Mouse (Mus musculus): ENCODE data around the gene Vav2. TPM values are rescaled to one million over a fixed set of nuclear protein-coding genes. Genes with fewer than 3 reads are reported as not detected.
A peak's percentile ranks its signal among the peaks of the same experiment; 100 is the strongest.

Vav2 gene
- polyA plus RNA-seq, 1 experiment from 2014 or later, result 36.7 TPM

- no peaks in the 10 kb centered on the region for H3K27me3 ChIP-seq
- DNase-seq (ENCODE audit: low read depth, low spot score) (no peak), ATAC-seq (no peak)
- in situ Hi-C loops (cut with MboI; ENCODE audit: low pct_unique_long_range_greater_than_20kb), result loop anchor here (5.0 kb wide), 1 partner anchor 45 kb away; no protein-coding TSS in a partner anchor
- TF ChIP-seq CTCF (IDR thresholded peaks at IDR 0.05), result no peak
- CTCF ChIA-PET, result interaction anchor here (1.8 to 1.9 kb wide), 2 partner anchors 9 to 10 kb away, joined by 6 read pairs; no protein-coding TSS in a partner anchor
- POLR2A ChIA-PET, result no interaction called here
Measured at GRCm38 (mm10) chr2:27377164-27377563, 49.7 kb downstream of the Vav2 start.

DNA sequence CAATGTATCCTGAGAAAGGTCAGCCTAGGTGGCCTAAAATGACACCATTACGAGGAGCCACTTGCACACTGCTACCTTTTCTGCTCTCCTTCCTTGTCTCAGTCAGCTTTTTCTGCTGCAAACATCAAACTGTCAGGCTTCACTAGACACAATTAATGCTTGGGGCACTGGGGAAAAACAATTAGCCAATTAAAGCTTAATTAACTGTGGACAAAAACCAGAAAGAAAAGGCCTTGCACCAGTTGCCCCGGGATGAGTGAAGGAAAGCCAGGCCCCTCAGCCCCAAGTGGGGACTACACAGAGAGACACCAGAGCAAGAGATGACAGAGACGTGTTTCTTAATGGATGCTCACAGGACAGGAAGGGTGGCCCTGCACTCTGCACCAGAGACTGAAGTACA is 51.7 kb downstream of the Vav2 start:
- ChIA-PET POLR2A (no interaction called here), CTCF (interaction anchor here (1.8 kb wide), 1 partner anchor 8 kb away, joined by 6 read pairs; no protein-coding TSS in a partner anchor)
- in situ Hi-C loops (cut with MboI; ENCODE audit: low pct_unique_long_range_greater_than_20kb), result loop anchor here (5.0 kb wide), 1 partner anchor 47 kb away; no protein-coding TSS in a partner anchor

DNA sequence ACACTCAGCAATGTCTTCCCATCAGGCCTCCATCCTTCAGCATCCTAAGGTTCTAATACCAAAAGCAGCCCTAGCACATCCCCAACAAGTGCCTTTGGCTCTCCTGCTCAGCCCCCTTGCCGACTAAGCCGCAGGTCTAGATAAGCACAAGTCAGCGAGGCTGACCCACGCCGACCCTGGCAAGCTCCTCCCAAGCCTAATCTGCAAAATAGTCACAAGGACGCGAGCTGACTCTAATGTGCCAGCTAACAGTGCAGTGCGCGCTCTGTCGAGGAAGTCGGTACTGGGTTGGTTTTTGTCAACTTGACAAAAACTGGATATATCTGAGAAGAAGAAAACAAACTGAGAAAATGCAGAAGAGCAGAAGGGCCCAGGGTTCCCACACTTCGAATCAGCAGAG is 53.5 kb downstream of the Vav2 start:
- ChIA-PET POLR2A (interaction anchor here (0.8 kb wide), 1 partner anchor 76 kb away, joined by 3 read pairs; no protein-coding TSS in a partner anchor), CTCF (no interaction called here)
- H3K27me3 ChIP-seq, result no peaks in the 10 kb centered on the region
- ATAC-seq (no peak), DNase-seq (ENCODE audit: low read depth, low spot score) (no peak)
- in situ Hi-C loops (cut with MboI; ENCODE audit: low pct_unique_long_range_greater_than_20kb), result no loop called here
- TF ChIP-seq CTCF (IDR thresholded peaks at IDR 0.05), result no peak

More for the DNA sequence above, 51.7 kb downstream of the Vav2 start:
- ATAC-seq (no peak), DNase-seq (ENCODE audit: low read depth, low spot score) (no peak)
- no peaks in the 10 kb centered on the region for H3K27me3 ChIP-seq
- no peak for TF ChIP-seq CTCF (IDR thresholded peaks at IDR 0.05)

- no peak for TF ChIP-seq CTCF (IDR thresholded peaks at IDR 0.05)
- no peaks in the 10 kb centered on the region for H3K27me3 ChIP-seq
- in situ Hi-C loops (cut with MboI; ENCODE audit: low pct_unique_long_range_greater_than_20kb), result no loop called here
- ATAC-seq (no peak), DNase-seq (ENCODE audit: low read depth, low spot score) (no peak)
- POLR2A ChIA-PET, result interaction anchor here (0.6 kb wide), 1 partner anchor 32 kb away, joined by 3 read pairs; no protein-coding TSS in a partner anchor
- CTCF ChIA-PET, result no interaction called here
Measured at GRCm38 (mm10) chr2:27371450-27371849, 55.4 kb downstream of the Vav2 start.

DNA sequence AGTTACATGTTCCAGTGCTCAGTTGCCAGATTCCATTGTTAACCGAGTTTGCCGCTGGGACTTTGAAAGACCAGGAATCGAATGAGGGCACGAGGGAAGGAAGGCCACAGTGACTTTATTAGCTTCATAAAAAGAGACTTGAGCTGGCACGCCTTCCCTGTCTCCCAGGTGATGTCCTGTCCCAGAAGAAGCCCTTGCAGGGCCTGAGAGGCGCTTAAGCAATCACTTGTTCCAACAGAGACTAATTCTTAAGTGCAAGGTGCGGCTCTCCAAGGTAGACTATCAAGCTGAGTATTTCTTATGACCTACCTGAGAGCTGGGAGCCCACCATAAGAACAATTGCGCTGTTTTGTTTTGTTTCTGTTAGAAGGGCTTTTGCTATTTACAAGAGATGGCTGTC is 57.9 kb downstream of the Vav2 start:
- ChIA-PET CTCF (no interaction called here), POLR2A (no interaction called here)
- H3K27me3 ChIP-seq, result no peaks in the 10 kb centered on the region
- DNase-seq (ENCODE audit: low read depth, low spot score), result no peak
- in situ Hi-C loops (cut with MboI; ENCODE audit: low pct_unique_long_range_greater_than_20kb), result no loop called here
- ATAC-seq, result no peak
- TF ChIP-seq CTCF (IDR thresholded peaks at IDR 0.05), result no peak

GRCm38 (mm10) chr2:27365296-27365695 is 61.5 kb downstream of the Vav2 start:
- no peaks in the 10 kb centered on the region for H3K27me3 ChIP-seq
- in situ Hi-C loops (cut with MboI; ENCODE audit: low pct_unique_long_range_greater_than_20kb), result no loop called here
- ChIA-PET POLR2A (no interaction called here), CTCF (no interaction called here)
- ATAC-seq (no peak), DNase-seq (ENCODE audit: low read depth, low spot score) (peak; percentile 34)
- TF ChIP-seq CTCF (IDR thresholded peaks at IDR 0.05), result no peak

GRCm38 (mm10) chr2:27361786-27362185 is 65.0 kb downstream of the Vav2 start:
- H3K27me3 ChIP-seq, result no peaks in the 10 kb centered on the region
- DNase-seq (ENCODE audit: low read depth, low spot score) (no peak), ATAC-seq (no peak)
- POLR2A ChIA-PET, result interaction anchor here (0.6 kb wide), 2 partner anchors 29 to 56 kb away, joined by 3 to 4 read pairs; no protein-coding TSS in a partner anchor
- TF ChIP-seq CTCF (IDR thresholded peaks at IDR 0.05), result no peak
- in situ Hi-C loops (cut with MboI; ENCODE audit: low pct_unique_long_range_greater_than_20kb), result no loop called here
- CTCF ChIA-PET, result no interaction called here

- CTCF ChIA-PET, result no interaction called here
- in situ Hi-C loops (cut with MboI; ENCODE audit: low pct_unique_long_range_greater_than_20kb), result no loop called here
- TF ChIP-seq CTCF (IDR thresholded peaks at IDR 0.05), result no peak
- ATAC-seq, result no peak
- DNase-seq (ENCODE audit: low read depth, low spot score), result no peak
- H3K27me3 ChIP-seq, result no peaks in the 10 kb centered on the region
- POLR2A ChIA-PET, result no interaction called here
Measured at GRCm38 (mm10) chr2:27358461-27358860, 68.4 kb downstream of the Vav2 start.

GRCm38 (mm10) chr2:27355684-27356083 is 71.1 kb downstream of the Vav2 start:
- in situ Hi-C loops (cut with MboI; ENCODE audit: low pct_unique_long_range_greater_than_20kb), result no loop called here
- no peak for ATAC-seq
- DNase-seq (ENCODE audit: low read depth, low spot score), result no peak
- POLR2A ChIA-PET, result interaction anchor here (0.8 kb wide), 1 partner anchor 27 kb away, joined by 3 read pairs; no protein-coding TSS in a partner anchor
- no peaks in the 10 kb centered on the region for H3K27me3 ChIP-seq
- TF ChIP-seq CTCF (IDR thresholded peaks at IDR 0.05), result no peak
- CTCF ChIA-PET, result no interaction called here

- POLR2A ChIA-PET, result interaction anchor here (0.7 to 0.8 kb wide), 2 partner anchors 26 to 137 kb away, joined by 3 to 4 read pairs; no protein-coding TSS in a partner anchor
- in situ Hi-C loops (cut with MboI; ENCODE audit: low pct_unique_long_range_greater_than_20kb), result no loop called here
- CTCF ChIA-PET, result interaction anchor here (1.2 kb wide), 1 partner anchor 21 kb away, joined by 4 read pairs; no protein-coding TSS in a partner anchor
- DNase-seq (ENCODE audit: low read depth, low spot score) (no peak), ATAC-seq (no peak)
- no peaks in the 10 kb centered on the region for H3K27me3 ChIP-seq
- TF ChIP-seq CTCF (IDR thresholded peaks at IDR 0.05), result no peak
Measured at GRCm38 (mm10) chr2:27354610-27355211, 72.1 kb downstream of the Vav2 start.

GRCm38 (mm10) chr2:27352720-27353119 is 74.1 kb downstream of the Vav2 start:
- no peak for DNase-seq (ENCODE audit: low read depth, low spot score)
- in situ Hi-C loops (cut with MboI; ENCODE audit: low pct_unique_long_range_greater_than_20kb), result no loop called here
- ATAC-seq, result no peak
- POLR2A ChIA-PET, result interaction anchor here (0.6 kb wide), 1 partner anchor 92 kb away, joined by 3 read pairs; no protein-coding TSS in a partner anchor
- no peaks in the 10 kb centered on the region for H3K27me3 ChIP-seq
- CTCF ChIA-PET, result interaction anchor here (0.8 kb wide), 1 partner anchor 9 kb away, joined by 3 read pairs; no protein-coding TSS in a partner anchor
- TF ChIP-seq CTCF (IDR thresholded peaks at IDR 0.05), result no peak
